Mouse (Mus musculus) hindlimb bud, embryonic 11.5 days (tissue): ENCODE results near the gene Tspan4.

Experiments used
- DNase-seq: peaks from one replicate; pipeline ENCODE4 v3.0.0-alpha.2; 2012; ENCODE audit warnings: low read depth, low spot score; ENCODE audit errors: extremely low spot score

Tspan4 gene

GRCm38 (mm10) chr7:141475011-141475804 lies at the start of gene Tspan4, which contains the start of gene Polr2l:
Tspan4 (plus strand) TSS chr7:141475240.
Polr2l (minus strand) TSS chr7:141475132.
- no peak for DNase-seq

DNA sequence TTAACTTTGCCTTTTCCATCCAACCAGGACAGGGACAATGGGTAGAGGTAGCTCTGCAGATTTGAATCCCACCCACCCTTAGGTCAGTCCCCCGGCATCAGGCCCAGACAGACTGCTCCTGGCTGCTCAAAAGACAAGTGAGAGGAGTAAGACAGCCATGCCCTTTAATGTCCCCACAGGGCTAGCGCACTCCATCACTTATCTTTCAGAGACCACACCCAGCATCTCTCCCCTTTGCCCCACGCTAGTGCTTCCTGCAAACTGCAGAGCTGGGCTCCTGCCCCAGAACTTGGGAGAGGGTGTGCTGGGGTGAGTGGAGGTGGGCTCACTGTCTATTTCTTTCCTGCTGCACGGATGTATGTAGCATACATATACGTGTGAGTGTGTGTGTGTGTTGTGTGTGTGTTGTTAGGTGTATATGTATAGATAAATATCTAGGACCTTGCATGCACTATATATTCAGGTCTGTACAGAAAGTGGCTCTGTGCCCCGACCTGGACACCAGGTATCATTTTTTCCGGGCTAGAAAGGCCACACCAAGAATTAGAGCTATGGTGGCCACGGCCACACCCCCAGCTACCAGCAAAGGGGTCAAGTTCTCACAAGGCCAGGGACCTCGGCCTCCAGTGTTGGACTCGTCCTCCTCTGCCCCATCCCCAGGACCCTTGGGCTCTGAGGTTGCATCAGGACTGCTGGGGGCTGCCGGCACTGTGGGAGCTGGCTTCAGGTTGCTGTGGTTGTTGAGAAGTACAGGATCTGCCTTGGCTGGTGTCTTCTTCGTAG lies 47.9 kb upstream of the Tspan4 start:
- no peak for DNase-seq

GRCm38 (mm10) chr7:141428701-141429100 lies 46.3 kb upstream of the Tspan4 start:
- DNase-seq = no peak

GRCm38 (mm10) chr7:141429310-141429709 lies 45.7 kb upstream of the Tspan4 start, which contains the start of gene Cend1:
Cend1 (minus strand) TSS chr7:141429491.
- DNase-seq = no peak

GRCm38 (mm10) chr7:141429840-141430584 lies 45.0 kb upstream of the Tspan4 start:
- DNase-seq = no peak

GRCm38 (mm10) chr7:141430585-141431240 lies 44.3 kb upstream of the Tspan4 start:
- DNase-seq = no peak

DNA sequence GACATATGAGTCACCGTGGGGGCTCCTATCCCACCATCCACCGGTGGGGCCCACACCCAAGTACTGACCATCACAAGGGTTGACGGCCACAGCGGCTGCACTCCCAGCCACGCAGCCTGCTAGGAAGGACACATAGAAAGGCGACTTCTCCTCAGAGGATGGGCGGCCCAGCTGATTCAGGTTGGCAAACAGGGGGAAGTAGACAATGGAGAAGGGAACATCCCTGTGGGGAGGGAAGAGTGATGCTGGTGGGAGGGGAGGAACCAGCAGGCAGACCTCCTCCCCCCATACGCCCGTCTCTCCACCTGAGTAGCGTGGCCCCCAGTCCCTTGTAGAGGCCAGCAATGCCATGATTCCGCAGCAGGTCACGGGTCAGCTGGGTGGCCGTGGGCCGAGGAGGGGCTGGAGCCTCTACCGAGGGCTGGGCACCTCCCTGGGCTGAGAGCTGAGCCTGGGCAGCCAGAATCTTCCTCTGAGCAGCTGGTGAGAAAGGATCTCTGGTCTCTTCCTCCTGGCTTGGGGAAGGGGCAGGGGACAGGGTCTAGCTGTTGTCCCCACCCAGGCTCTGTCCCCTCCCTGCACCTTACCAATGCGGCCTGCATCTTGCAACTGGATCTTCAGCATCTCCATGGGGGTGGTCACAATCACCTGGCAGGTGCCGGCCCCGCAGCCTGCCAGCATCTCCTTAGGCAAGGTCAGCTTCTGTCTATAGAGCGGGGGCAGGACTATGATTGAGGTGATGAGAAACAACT lies 43.4 kb upstream of the Tspan4 start:
- DNase-seq = no peak

DNA sequence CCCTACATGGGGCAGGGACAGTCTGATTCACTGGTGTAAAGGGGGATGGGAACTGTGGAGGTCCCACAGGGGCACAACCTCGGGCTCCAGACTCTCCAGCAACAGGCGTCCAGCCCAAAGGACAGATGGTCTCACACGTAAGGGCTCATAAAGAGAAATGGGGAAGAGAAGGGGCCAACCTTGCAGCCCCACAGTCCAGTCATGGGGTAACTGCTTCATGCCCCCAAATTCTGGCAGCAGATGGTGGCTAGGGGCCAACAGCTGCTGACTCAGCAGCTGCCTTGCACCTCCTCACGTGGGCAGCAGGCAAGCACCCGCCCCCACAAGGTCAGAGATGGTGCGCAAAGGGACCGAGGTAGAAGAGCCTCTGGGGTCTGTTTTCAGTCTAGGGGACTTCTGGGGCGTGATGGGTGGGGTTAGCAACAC lies 42.8 kb upstream of the Tspan4 start:
- no peak for DNase-seq

- DNase-seq = no peak
Measured at GRCm38 (mm10) chr7:141432741-141433516, 42.1 kb upstream of the Tspan4 start.

DNA sequence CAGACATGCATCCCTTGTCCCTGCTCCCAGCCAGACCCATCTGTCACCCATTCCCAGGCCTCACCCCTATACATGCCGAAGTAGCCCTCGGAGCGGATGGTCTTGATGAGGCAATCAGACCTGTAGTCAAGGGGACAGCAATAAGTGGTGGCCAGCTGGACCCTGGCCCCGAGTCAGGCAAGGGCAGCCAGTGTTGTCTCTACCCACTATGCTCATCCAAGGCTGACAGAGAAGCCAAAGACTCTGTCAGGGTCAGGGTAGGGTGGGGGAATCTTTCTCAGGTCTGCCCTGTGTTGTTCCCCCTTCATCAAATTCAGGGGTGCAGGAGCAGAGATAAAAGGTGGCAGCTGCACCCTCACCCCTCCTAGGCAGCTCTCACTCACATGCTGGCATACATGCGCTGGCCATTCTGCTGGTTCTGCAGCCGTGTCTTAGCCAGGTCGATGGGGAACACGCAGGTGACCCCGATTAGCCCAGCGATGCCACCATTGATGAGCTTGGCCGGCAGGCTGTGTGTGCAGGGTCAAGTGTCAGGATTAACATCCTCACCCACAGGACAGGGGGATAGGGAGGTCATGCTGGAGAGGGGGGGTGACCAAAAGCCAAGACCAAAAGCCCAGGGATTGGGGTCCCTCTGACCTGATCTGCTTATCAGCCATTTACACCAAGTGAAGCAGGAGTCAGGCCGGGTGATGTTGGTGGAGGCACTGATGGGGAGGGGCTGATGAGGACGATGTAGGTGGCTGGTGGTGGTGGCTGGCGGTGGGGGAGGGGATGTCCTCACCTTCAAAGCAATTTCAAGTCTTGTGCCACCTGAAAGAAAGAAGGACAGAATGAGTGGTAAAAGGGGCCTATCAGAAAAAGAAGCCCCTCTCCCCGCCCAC lies 41.3 kb upstream of the Tspan4 start:
- DNase-seq = no peak

- DNase-seq = no peak
Measured at GRCm38 (mm10) chr7:141434464-141434863, 40.6 kb upstream of the Tspan4 start.

DNA sequence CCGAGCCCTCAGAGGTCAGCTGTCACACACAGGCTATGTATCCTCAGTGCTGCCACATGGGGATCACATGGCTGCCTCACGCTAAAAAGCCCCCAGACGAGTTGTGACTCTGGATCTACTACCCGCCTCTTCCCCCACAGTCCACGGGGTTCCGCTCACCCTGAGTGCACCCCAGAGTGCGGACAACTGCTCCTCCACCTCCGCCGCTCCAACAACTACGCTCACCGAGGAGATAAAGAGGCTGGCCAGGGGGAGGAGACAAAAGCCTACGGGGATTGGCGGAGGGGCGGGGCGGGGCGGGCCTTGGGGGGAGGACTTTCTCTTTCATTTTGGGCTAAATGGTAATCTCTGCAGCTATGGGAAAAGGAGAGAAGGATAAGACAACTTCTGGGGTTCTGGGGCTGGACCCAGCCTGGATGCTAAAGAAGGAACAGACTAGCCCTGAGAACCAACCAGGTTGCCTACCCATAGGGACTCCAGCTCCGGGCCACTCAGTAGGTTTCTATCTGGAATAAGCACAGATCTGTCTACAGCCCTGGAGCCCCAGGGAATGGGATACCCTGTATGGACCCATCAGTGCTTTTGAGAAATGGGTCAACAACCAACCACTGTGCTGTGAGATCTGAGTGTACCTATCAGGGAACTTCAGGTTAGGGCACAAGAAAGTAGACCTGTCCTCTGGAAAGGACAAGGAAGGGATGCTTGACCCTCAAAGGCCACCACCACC lies 39.7 kb upstream of the Tspan4 start:
- no peak for DNase-seq

GRCm38 (mm10) chr7:141435856-141436522 lies 39.1 kb upstream of the Tspan4 start:
- DNase-seq = no peak

DNA sequence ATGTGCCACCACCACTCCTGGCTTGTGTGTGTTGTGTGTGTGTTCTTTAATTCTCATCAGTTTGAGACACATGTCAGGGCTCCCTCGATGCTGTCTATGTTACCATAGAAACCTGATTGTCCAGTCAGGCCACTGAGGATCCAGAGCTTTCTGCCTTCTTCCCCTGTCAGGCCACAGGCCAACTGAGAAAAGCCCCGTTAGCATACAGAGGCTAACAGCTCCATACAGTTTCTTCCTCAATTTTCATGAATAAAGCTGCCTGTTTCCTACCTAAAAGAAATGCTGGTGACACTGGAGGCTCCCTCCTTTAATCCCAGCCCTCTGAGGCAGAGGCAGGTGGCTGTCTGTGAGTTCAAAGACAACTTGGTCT lies 38.5 kb upstream of the Tspan4 start:
- no peak for DNase-seq

- no peak for DNase-seq
Measured at GRCm38 (mm10) chr7:141437178-141438120, 37.6 kb upstream of the Tspan4 start, which contains the start of gene Slc25a22. Slc25a22 (minus strand) TSS chr7:141437892.
